Mouse (Mus musculus) liver, adult 2 months (tissue): ENCODE data around the gene Gm45785.

Experiments
- CTCF ChIP-seq: fragments of 200-500 bp; IDR thresholded peaks from 2 replicates; pipeline ENCODE4 v1.5.1; 2011; ENCODE audit warnings: low read depth, low read length, control low read depth
- POLR2A ChIP-seq: fragments of 200-500 bp; IDR thresholded peaks from 2 replicates; pipeline ENCODE4 v1.6.1; 2011; ENCODE audit warnings: low read length, control low read depth; ENCODE audit not compliant: insufficient read depth; ENCODE audit errors: extremely low read depth

- no peak for TF ChIP-seq POLR2A
- TF ChIP-seq CTCF, result no peak
Measured at GRCm38 (mm10) chr7:140846676-140847075, 9.5 kb downstream of the Gm45785 start.
